Mouse (Mus musculus): ENCODE results near the gene Ak2. TPM values are rescaled to one million over a fixed set of nuclear protein-coding genes. Genes with fewer than 3 reads are reported as not detected.
A peak's percentile ranks its signal among the peaks of the same experiment; 100 is the strongest.

The Ak2 gene
- total RNA-seq, 2 experiments from 2014 or later: 30.5 to 30.7 TPM

- intact Hi-C loops (cut with DNase I): no loop called here
- no peak for DNase-seq (ENCODE audit: extremely low spot score in 1 of 2, low spot score in 2 of 2)
These were observed 40.6 kb downstream of the Ak2 start for GRCm38 (mm10) chr4:129032133-129032962.

- intact Hi-C loops (cut with DNase I): no loop called here
- DNase-seq (ENCODE audit: extremely low spot score in 1 of 2, low spot score in 2 of 2): peak in 1 of 2 experiments; percentile 77
These were observed 41.5 kb downstream of the Ak2 start for GRCm38 (mm10) chr4:129032963-129033951.

GRCm38 (mm10) chr4:129034224-129034623, 42.5 kb downstream of the Ak2 start:
- intact Hi-C loops (cut with DNase I): no loop called here

GRCm38 (mm10) chr4:129034706-129035660, 43.2 kb downstream of the Ak2 start:
- intact Hi-C loops (cut with DNase I): no loop called here
- DNase-seq (ENCODE audit: extremely low spot score in 1 of 2, low spot score in 2 of 2): peak in 1 of 2 experiments; percentile 63

More at GRCm38 (mm10) chr4:129034224-129034623, 42.5 kb downstream of the Ak2 start:
- no peak for DNase-seq (ENCODE audit: extremely low spot score in 1 of 2, low spot score in 2 of 2)

GRCm38 (mm10) chr4:129035851-129036445, 44.2 kb downstream of the Ak2 start:
- intact Hi-C loops (cut with DNase I): no loop called here

GRCm38 (mm10) chr4:129047721-129048421, 56.1 kb downstream of the Ak2 start:
- intact Hi-C loops (cut with DNase I): no loop called here
- no peak for DNase-seq (ENCODE audit: extremely low spot score in 1 of 2, low spot score in 2 of 2)

More at GRCm38 (mm10) chr4:129035851-129036445, 44.2 kb downstream of the Ak2 start:
- DNase-seq (ENCODE audit: extremely low spot score in 1 of 2, low spot score in 2 of 2): no peak

GRCm38 (mm10) chr4:129048501-129049305, 56.9 kb downstream of the Ak2 start:
- DNase-seq (ENCODE audit: extremely low spot score in 1 of 2, low spot score in 2 of 2): peak; percentile 88 to 91
- intact Hi-C loops (cut with DNase I): no loop called here

- intact Hi-C loops (cut with DNase I): no loop called here
These were observed 57.7 kb downstream of the Ak2 start for GRCm38 (mm10) chr4:129049306-129050011.

GRCm38 (mm10) chr4:129050365-129050764, 58.6 kb downstream of the Ak2 start:
- no peak for DNase-seq (ENCODE audit: extremely low spot score in 1 of 2, low spot score in 2 of 2)
- intact Hi-C loops (cut with DNase I): no loop called here

More at GRCm38 (mm10) chr4:129049306-129050011, 57.7 kb downstream of the Ak2 start:
- peak; percentile 59 to 68 for DNase-seq (ENCODE audit: extremely low spot score in 1 of 2, low spot score in 2 of 2)

- intact Hi-C loops (cut with DNase I): no loop called here
- no peak for DNase-seq (ENCODE audit: extremely low spot score in 1 of 2, low spot score in 2 of 2)
These were observed 59.2 kb downstream of the Ak2 start for GRCm38 (mm10) chr4:129050901-129051417.

GRCm38 (mm10) chr4:129051461-129052183, 59.9 kb downstream of the Ak2 start:
- intact Hi-C loops (cut with DNase I): no loop called here
- no peak for DNase-seq (ENCODE audit: extremely low spot score in 1 of 2, low spot score in 2 of 2)

- intact Hi-C loops (cut with DNase I): no loop called here
- no peak for DNase-seq (ENCODE audit: extremely low spot score in 1 of 2, low spot score in 2 of 2)
These were observed 63.0 kb downstream of the Ak2 start for GRCm38 (mm10) chr4:129054757-129055156.

- DNase-seq (ENCODE audit: extremely low spot score in 1 of 2, low spot score in 2 of 2): no peak
- intact Hi-C loops (cut with DNase I): no loop called here
These were observed 63.8 kb downstream of the Ak2 start for GRCm38 (mm10) chr4:129055562-129055961.

- intact Hi-C loops (cut with DNase I): no loop called here
- peak; percentile 96 to 98 for DNase-seq (ENCODE audit: extremely low spot score in 1 of 2, low spot score in 2 of 2)
These were observed 65.9 kb downstream of the Ak2 start for GRCm38 (mm10) chr4:129057533-129058206.

Measured in left cerebral cortex, postnatal 10 days (tissue).